Mouse (Mus musculus): Measurements from ENCODE around the gene Col18a1. TPM values are rescaled to one million over a fixed set of nuclear protein-coding genes. Genes with fewer than 3 reads are reported as not detected.

Col18a1 gene
- polyA plus RNA-seq, 1 experiment, result 18.9 TPM

DNA sequence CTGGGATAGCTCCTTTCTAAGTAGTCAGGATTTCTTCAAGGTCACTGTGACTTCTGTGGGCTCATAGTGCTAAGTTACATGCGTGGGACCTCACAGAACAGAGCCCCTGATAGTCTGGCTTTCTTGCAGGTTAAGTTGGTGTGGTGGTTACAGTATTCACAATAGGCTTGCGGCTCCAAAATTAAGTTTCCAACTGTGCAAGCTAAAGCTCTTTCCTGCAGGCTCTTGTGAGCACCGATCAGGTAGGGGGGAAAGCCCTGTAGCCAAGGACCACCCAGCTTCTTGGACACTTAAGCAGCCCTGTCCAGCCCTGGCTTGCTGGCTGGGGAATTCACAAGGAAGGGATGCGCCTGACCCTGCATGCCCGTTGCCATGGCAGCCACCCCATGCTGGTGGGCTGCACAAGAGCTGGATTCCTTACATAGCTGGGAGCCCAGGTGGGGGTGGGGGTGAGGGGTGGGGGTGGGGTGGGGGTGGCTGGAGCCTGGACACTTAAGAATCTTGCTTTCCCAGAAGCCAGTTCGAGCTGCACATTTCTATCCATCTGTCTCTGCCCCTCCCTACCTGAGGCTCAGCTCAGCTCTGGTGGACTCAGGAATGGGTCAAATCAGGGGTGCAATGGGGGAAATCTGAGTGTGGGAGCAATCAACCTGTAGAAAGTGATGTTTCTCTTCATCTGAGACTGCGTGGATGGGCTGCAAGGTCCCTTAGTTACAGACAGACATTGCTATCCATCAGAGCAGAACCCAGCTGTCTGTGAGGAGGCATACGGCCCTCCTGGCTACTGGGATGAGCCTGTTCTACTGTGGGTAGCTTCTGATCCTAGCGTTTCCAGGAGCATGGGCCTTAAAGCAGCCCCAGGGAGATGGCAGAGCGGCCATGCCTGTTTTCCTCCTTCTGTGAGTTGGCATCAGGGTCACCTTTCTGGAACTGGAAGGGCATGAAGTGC lies 24.9 kb upstream of the Col18a1 start:
- no peak for DNase-seq (ENCODE audit: low read depth, low spot score)
- 51% methylated on average over 10 of the region's 10 CpGs for WGBS

DNA sequence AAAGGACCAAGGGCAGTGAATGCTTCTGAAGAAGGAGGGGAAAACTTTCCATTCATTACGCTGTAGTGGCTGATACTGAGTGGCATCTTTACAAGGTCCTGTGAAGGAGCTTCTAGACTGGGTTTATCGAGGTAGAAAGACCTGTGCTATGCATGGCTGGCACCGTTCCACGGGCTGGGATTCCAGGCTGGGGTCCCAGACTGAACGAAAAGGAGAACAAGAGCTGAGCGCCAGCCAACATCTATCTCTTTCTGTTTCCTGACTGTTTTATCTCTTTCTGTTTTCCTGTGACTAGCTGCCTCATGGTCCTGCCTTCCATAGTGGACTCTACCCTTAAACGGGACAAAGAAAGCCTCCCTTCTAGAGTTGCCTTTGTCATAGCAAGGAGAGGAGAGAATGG lies 21.1 kb upstream of the Col18a1 start:
- WGBS, result 64% methylated on average over 7 of the region's 7 CpGs
- no peak for DNase-seq (ENCODE audit: low read depth, low spot score)

DNA sequence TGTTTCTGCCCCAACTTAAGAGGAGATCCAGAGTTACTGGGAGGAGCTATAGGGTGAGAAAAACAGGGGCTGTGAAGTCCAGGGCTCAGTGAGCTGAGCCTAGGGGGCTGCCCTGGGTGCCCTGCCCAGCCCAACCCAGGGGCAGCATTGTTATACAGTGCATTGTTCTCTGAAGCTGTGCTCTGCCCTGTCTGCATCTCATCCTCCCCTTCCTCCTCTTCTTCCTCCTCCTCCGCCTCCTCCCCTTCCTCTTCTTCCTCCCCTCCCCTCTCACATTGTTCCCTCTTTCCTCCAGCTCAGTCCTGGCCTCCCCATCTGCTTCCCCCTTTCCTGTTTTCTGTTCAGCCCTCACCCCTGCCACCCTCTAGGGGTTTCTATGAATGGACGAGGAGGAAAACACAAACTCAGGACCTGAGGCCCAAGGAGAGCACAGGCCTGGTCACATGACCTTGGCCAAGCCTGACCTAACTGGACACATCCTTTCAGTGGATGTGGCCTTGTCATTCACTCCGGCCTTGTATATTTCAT lies 16.5 kb upstream of the Col18a1 start:
- DNase-seq (ENCODE audit: low read depth, low spot score), result no peak
- WGBS, result 66% methylated on average over 3 of the region's 3 CpGs

DNA sequence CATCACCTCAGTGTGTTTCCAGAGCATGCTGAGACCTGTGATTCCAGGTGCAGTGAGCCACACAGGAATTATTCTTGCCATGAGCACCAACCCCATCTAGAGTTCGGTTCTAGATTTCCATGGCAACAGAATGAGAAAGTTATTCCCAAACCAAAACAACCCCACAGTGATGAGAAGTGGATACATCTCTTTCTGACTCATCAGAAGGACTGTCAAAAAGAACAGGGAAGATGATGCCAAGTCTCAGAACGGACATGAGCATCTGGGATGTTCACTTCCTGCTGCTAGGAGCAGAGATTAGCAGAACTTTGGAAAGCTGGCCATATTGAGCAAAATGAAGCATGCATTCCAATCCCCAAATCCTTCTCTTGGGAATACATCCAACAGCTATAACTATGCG lies 13.8 kb upstream of the Col18a1 start:
- whole genome bisulfite sequencing, result 73% methylated on average over 3 of the region's 3 CpGs
- DNase-seq (ENCODE audit: low read depth, low spot score), result no peak

DNA sequence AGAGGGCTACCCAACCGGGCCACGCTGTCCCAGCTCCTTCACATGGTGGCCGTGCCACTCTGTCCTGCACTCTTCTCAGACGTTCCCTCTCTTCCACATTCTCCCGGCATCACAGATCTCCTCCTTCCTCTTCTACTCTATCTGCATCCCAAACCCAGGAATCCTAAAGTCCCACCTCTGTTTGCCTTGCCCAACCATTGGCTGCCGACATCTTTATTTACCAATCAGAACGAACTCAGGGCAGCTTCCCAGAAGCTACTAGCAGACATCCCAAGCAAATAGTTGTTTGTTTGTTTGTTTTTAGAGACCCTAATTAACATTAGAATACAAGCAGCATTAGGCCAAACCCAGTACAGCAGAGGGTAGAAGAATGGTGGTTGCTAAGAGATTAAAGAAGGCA lies 12.3 kb upstream of the Col18a1 start:
- no peak for DNase-seq (ENCODE audit: low read depth, low spot score)
- WGBS, result 74% methylated on average over 7 of the region's 7 CpGs

DNA sequence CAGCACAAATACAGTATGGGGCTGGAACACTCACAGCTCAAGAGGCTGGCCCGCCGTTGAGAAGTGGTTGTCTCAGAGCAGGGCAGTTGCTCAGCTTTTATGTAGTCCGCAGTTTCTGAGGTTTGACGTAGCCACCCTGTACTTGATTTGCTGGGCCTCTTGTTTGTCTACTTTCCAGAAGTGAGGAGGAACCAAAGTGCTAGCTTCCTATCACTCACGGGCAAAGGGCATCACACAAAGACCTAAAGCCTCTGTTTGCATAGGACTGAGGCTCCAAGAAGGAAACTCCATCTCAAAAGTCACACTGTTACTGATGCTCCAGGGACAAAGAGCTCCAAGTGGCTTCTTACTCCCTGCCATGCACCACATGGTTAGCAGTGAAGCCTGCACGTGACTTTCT lies 4.1 kb upstream of the Col18a1 start:
- DNase-seq (ENCODE audit: low read depth, low spot score), result no peak
- 60% methylated on average over 6 of the region's 6 CpGs for WGBS

DNA sequence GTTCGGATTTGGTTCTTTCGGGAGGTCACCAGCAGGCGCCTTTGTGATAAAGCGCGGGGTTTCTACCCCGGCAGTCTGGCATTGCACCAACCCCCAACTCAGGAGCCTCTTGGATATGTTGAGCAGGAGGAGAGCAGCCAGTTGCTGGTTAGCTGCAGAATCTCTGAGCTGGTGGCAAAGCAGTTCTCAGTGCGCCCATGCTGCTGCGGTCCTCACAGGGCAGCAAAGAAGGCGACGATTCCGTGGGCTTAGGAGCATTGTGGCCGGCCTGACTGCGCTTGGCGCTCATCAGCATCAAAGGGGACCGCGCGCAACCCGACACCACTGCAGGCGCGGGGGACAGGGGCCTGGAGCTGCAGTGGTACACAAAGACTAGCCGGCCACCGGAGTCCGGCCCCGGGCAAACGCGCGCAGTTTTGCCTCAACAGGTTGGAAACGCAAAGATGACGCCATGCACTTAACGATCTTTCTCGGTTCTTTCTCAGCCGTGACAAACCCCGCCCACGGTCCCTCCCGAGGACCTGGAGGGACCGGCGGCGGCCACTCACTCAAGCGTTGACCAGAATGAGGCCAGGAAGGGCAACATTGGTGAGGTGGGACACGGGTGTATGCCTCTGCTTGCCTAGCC lies 916 bp downstream of the Col18a1 start:
- no peak for DNase-seq (ENCODE audit: low read depth, low spot score)
- 4% methylated on average over 40 of the region's 40 CpGs for WGBS

DNA sequence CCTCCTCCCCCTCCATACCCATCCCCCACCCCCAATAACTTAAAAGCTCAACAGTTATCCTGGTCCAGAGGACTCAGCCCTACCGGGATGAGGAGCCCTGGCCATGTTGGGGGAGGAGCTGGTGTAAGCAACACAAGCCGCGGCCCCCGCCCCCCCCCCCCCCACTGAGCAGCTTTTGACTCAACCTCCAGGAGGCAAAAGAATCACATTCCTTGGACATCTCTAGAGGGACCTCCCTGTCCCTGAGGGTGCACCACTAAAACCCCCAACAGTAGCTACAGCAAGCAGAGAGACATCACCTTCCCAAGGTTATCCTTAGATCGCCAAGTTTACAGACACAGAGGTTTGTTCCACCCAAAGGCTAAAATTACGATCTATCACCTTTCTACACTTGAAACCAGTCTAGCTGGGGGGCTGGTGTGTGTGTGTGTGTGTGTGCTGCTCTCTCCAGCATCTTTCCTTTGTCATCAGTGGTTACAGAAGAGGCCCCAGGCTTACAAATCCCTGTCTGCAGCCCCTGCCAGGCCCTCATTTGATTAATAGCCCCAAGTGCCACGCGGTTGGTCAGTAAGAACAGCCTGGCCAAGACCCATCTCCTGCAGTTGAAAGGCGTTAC lies 1.8 kb downstream of the Col18a1 start:
- 34% methylated on average over 9 of the region's 9 CpGs for WGBS
- no peak for DNase-seq (ENCODE audit: low read depth, low spot score)

DNA sequence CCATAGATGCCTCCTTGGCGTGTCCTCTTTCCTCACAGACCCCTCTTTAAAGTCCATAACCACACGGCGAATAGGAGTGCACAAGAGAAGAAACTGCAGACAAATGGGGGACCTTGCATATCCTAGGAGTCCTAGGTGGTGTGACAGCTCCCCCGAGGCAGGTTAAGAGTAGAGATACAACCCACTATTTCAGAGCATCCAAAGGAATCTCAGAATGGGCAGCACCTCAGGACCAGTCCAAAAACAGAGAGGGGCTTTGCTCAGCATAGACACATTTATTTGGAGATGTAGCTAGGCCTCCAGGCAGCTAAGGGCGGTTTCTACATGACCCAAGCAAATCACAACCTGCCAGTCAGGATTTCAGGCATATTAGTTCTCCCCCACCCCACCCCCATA lies 2.3 kb downstream of the Col18a1 start:
- WGBS, result 67% methylated on average over 5 of the region's 5 CpGs
- no peak for DNase-seq (ENCODE audit: low read depth, low spot score)

DNA sequence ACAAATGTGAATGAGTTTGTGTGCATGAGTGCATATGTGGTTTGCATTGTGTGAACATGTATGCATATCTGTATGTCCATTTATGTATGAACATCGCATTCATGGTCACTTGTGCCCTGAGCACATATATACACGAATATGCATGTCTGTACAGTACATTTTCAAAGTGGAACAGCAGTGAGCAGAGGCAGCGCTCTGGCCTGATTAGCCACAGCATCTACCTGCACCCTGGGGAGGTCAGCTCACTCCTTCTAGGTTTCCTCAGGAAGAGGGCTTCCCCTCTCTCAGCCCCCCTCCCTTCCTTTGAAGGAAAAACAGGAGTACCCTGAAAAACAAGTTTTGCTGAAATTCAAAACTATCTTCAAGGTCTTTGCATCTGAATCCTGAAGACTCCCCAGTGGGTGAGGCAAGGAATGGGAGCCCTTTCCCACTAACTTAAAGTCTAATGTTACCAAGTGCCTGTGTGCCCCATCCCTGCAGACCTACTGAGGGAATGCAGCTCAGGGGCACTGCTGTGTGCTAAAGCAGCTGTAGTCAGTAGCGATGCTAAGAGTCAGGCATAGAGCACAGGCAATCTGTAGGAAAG lies 2.9 kb downstream of the Col18a1 start:
- 74% methylated on average over 4 of the region's 4 CpGs for WGBS

DNA sequence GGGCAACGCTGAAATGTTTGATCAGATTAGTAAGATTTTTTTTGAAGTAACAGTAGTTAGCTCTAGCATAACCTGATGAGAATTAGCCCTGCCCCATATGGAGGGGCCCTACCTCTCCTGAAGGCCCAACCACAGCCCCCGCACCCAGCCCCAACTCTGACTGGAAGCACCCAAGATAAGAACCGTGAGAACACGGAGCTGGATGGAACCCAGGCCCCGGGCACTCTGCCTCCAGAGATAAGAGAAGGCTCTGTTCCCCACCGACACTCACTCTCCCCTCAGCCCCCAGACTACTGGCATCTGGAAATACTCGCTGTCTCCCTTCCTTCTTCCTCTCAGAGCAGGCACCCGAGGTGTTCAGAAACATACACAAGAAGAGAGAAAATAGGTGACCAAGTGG lies 6.8 kb downstream of the Col18a1 start:
- WGBS, result 64% methylated on average over 8 of the region's 8 CpGs

More for the DNA sequence above, 2.9 kb downstream of the Col18a1 start:
- no peak for DNase-seq (ENCODE audit: low read depth, low spot score)

DNA sequence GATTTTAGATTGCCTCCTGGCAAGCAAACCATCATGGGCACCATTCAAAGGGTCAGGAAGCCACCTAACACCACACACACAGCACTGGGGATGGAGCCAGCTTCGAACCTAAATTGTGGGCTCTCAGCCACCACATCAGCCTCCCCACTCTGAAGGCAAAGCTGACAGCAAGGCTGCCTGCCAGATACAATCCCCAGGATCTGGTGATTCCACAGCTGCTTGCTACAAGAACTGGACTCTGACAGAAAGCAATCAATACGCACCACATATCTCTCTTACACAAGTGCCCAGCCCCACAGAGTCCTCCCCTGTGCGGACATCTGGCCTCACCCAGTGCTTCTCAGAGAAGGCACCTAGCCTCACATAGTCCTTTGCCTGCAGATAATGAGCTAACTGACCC lies 7.4 kb downstream of the Col18a1 start:
- DNase-seq (ENCODE audit: low read depth, low spot score), result no peak
- 65% methylated on average over 3 of the region's 3 CpGs for WGBS

More for the DNA sequence above, 6.8 kb downstream of the Col18a1 start:
- DNase-seq (ENCODE audit: low read depth, low spot score), result no peak

DNA sequence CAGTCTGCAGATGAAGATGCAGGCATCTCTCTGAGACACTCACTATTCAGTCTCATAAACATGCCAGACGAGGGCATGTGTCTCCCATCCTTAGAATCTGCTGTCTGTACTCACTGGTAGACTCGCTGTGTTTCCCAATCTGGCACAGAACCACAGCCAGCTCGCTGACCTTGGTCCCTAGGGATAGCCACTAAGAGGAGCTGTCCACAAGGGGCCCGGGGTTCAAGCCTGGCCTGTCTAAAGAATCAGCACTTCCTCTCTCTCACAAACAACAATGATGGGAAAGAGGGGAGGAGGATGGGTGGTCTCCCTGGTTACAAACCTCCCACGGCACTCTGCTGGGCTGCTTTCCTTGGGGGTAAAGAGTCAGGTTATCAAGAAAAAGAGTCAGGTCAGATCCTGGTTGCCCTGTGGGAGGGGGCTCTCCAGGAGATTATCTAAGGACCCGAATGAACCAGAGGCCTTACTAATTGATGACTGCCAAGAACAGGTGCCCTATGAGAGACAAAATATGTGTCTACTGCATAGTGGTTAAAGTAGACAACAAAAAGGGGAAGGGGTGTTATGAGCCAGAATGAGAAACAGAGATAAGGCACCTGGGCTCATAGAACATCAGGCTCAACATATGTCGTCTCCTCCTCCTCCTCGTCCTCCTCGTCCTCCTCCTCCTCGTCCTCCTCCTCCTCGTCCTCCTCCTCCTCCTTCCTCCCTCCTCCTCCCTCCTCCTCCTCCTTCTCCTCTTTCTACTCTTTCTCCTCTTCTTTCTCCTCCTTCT lies 8.9 kb downstream of the Col18a1 start:
- DNase-seq (ENCODE audit: low read depth, low spot score), result no peak
- whole genome bisulfite sequencing, result 58% methylated on average over 11 of the region's 11 CpGs

DNA sequence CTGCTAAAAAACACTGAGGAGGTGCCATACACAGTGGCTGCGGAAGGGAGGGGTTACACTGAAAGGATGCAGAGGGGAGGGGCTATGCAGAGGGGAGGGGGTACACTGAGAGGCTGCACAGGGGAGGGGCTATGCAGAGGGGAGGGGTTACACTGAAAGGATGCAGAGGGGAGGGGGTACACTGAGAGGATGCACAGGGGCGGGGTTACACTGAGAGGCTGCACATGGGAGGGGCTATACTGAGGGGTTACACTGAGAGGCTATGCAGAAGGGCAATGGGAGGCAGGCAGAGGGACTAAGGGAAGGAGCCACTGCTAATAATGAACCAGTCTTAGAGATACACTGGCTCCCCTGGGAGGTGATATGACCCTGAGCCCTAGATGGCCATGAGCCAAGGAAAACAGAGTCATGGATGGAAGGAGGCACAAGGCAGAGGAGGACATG lies 14.1 kb downstream of the Col18a1 start:
- WGBS, result 77% methylated on average over 2 of the region's 2 CpGs
- no peak for DNase-seq (ENCODE audit: low read depth, low spot score)

DNA sequence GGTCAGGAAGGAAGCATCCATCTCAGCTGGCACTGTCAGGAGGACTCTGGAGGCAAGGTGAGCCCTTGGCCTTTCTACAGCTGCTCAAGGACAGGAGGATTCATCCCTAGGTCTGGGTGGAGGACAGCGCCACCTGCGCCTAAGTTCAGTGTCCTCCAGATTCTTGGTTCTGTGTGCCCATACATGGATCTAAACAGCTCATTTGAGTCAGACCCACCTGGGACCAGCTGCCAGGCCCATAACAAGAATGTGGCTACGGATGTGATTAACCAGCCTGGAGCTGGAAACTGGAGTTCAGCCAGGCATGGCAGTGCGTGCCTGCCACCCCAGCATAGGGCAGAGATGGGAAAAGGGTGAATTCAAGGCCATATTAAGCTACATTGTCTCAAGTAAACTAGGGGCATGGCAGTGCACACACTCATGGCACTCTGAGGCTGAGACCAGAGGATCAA lies 14.8 kb downstream of the Col18a1 start:
- WGBS, result 71% methylated on average over 4 of the region's 4 CpGs
- no peak for DNase-seq (ENCODE audit: low read depth, low spot score)

DNA sequence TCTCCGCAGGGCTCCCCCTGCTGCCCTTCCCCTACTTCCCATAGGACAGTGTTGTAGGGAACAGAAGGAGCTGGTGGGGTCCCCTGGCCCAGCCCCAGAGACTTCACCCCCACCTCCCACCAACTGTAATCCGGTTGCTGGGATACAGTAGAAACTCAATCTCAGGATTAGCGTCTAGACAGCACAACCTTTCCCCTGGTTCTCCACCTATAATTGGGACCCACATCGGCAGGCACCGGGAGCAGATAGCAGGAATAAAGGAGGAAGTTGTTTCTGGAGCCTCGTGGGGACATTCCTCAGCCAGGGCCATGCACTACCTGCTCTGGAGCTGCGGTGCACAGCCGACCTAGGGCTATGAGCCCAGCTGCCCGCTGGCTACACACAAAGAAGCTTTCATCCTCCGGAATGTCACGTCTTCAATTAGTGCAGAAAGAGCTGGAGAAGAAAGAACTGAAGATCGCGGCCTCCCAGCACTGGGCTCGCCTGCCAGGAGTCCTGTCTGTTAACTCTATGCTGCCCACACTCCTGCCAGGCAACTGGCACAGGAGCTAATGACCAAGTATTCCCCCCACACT lies 15.3 kb downstream of the Col18a1 start:
- no peak for DNase-seq (ENCODE audit: low read depth, low spot score)
- WGBS, result 17% methylated on average over 14 of the region's 14 CpGs

DNA sequence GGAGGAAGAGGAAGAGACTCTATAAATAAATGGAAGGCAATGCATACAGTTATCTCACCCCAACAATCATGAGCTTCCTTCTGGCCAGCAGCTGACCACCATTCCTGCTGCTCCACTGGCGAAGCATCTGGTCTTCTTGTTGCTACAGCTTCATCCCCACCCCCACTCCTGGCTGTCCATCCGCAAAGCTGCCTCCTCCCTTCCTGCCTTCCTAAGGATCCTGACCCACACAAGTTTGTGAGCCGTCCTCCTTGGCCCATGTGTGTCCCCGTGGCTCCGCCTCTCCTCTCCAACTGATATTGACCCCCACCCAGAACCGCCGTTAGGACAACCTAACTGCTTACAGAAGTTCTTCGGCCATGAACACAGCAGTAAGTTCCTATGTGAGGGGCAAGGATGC lies 16.3 kb downstream of the Col18a1 start:
- no peak for DNase-seq (ENCODE audit: low read depth, low spot score)
- WGBS, result 62% methylated on average over 8 of the region's 8 CpGs

DNA sequence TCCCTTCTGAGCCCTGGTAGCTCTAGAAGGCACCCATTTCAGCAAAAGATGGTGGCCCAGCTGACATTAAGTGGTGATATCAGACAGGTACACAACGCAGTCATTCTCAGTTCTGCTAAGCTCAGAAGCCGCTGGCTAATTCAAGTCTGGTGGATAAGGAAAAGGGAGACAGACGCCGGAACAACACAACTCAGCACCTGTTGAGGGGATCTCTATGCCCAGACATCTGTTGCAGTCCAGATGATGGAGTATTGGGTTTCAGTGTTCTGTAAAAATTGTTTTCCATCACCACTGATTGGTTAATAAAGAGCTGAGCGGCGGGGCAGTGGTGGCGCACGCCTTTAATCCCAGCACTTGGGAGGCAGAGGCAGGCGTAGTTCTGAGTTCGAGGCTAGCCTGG lies 18.8 kb downstream of the Col18a1 start:
- WGBS, result 93% methylated on average over 10 of the region's 10 CpGs

DNA sequence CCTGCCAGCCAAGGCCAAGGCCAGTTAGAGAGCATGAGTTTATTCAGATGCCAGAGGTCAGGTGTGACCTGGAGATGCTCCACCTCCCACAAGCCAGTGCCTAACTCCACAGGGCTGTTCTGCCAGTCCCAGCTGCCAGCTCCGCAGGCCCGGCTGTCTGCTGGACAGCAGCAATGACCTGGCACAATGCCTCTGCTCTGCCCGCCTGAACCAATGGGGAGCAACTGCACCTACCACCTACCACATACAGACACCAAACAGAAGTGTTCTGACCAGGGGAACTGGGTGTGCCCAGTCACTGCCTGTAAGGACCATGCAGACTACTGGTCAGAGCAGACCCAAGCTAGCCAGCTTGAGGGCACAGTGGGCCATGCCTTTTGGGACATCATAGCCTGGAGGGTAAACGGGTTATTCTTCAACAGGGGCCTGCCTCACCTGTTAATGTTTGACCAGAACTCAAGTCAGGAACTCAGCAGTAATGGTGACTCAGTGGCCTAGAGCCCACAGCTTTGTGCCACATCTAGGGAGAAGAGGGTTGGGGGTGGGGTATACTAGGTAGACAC lies 19.4 kb downstream of the Col18a1 start:
- no peak for DNase-seq (ENCODE audit: low read depth, low spot score)
- WGBS, result 33% methylated on average over 4 of the region's 4 CpGs

More for the DNA sequence above, 18.8 kb downstream of the Col18a1 start:
- DNase-seq (ENCODE audit: low read depth, low spot score), result no peak
